Mouse (Mus musculus) neutrophil, adult 5-6 weeks (primary cell): ENCODE data around the gene Acox2. TPM values are rescaled to one million over a fixed set of nuclear protein-coding genes. Genes with fewer than 3 reads are reported as not detected.

Source experiments
- ATAC-seq: fragments of 151-379, 151-347 bp; 2 replicates; pipeline ENCODE4 v1.8.0; 2017; ENCODE audit warnings: mild to moderate bottlenecking, moderate TSS enrichment; ENCODE audit not compliant: insufficient number of reproducible peaks, poor library complexity, low FRiP score, severe bottlenecking; ENCODE audit errors: extremely low read depth
- total RNA-seq: library from RNA; stranded (forward); fragments of 200-1000 nt; gene quantifications from 2 replicates; pipeline ENCODE4 v1.2.3, GENCODE M21; 2017

The Acox2 gene
- total RNA-seq, 1 experiment from 2014 or later: not detected

- no peak for ATAC-seq
Observed at GRCm38 (mm10) chr14:8251330-8251885, 7.7 kb downstream of the Acox2 start.

GRCm38 (mm10) chr14:8250141-8250871, 8.8 kb downstream of the Acox2 start:
- no peak for ATAC-seq

GRCm38 (mm10) chr14:8249206-8249605, 9.9 kb downstream of the Acox2 start:
- no peak for ATAC-seq

- no peak for ATAC-seq
Observed at GRCm38 (mm10) chr14:8246878-8247277, 12.3 kb downstream of the Acox2 start.

- ATAC-seq: no peak
Observed at GRCm38 (mm10) chr14:8244211-8244611, 14.9 kb downstream of the Acox2 start.

GRCm38 (mm10) chr14:8243136-8243888, 15.8 kb downstream of the Acox2 start:
- no peak for ATAC-seq

- ATAC-seq: no peak
Observed at GRCm38 (mm10) chr14:8242388-8242920, 16.7 kb downstream of the Acox2 start.

GRCm38 (mm10) chr14:8241816-8242215, 17.3 kb downstream of the Acox2 start:
- no peak for ATAC-seq

GRCm38 (mm10) chr14:8233252-8233651, 25.9 kb downstream of the Acox2 start:
- no peak for ATAC-seq

- no peak for ATAC-seq
Observed at GRCm38 (mm10) chr14:8232155-8232910, 26.8 kb downstream of the Acox2 start.

- ATAC-seq: no peak
Observed at GRCm38 (mm10) chr14:8229367-8230019, 29.7 kb downstream of the Acox2 start.

GRCm38 (mm10) chr14:8224805-8225204, 34.3 kb downstream of the Acox2 start:
- no peak for ATAC-seq

GRCm38 (mm10) chr14:8223506-8224293, 35.5 kb downstream of the Acox2 start:
- ATAC-seq: peak; percentile 39; the same call in 1 of the 2 replicates

GRCm38 (mm10) chr14:8222561-8222960, 36.6 kb downstream of the Acox2 start:
- no peak for ATAC-seq

GRCm38 (mm10) chr14:8220912-8221311, 38.2 kb downstream of the Acox2 start:
- ATAC-seq: no peak

GRCm38 (mm10) chr14:8220306-8220705, 38.8 kb downstream of the Acox2 start:
- no peak for ATAC-seq

GRCm38 (mm10) chr14:8219876-8220275, 39.3 kb downstream of the Acox2 start:
- no peak for ATAC-seq
